ENCODE assay signal across 17 mouse cellular contexts in the genomic region with DNA sequence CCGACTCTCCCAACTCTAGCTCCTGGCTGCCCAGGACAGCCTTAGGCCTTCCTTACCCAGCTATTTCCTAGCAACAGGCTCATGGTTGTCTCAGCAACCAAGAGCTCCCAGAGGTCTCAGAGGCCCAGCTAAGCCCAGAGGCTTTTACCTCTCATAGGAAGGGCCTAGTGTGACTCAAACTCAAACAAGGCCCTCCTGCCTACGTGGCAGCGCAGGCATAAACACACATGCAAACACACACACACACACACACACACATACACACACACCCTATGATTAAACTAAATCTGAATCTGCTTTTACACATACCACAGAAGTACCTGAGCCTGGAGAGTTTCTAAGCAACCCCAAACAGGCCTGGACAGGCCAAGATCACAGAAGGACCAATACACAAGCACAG. TPM values are rescaled to one million over a fixed set of nuclear protein-coding genes. Genes with fewer than 3 reads are reported as not detected.
DNase-seq lines count a peak whose midpoint lies in the region; ATAC-seq and TF ChIP-seq lines count a peak whose summit lies in the region.
"Had no signal": no experiment of that assay in that cellular context is flagged by ENCODE, and none has a peak within 500 bp of the region (broad histone marks: within the 10 kb centered on the region; RNA-seq: fewer than 3 reads in every experiment).

No protein-coding gene starts in this region.

- TF ChIP-seq POLR2A in brain, embryonic 14.5 days (IDR thresholded peaks at IDR 0.05; ENCODE audit: borderline replicate concordance, extremely low read depth, insufficient read depth, insufficient read length, poor library complexity, severe bottlenecking) = no peak

- peak overlapping the region; percentile 91 for H3K4me2 ChIP-seq in heart, embryonic 13.5 days
- H3K4me2 ChIP-seq in liver, embryonic 16.5 days (ENCODE audit: low read depth, low read length) = no peak overlapping the region
- H3K4me2 ChIP-seq: forebrain, embryonic 13.5 days had no signal

- 84% methylated on average over 3 of the region's 3 CpGs for WGBS in heart, embryonic 13.5 days
- 76% methylated on average over 3 of the region's 3 CpGs for WGBS in liver, embryonic 16.5 days (ENCODE audit: insufficient replicate concordance)

- no peak overlapping the region for H3K4me3 ChIP-seq in heart, embryonic 13.5 days
- peak overlapping the region; percentile 40 for H3K4me3 ChIP-seq in megakaryocyte, embryonic 14.5 days (replicated peaks)
- no peak overlapping the region for H3K4me3 ChIP-seq in liver, embryonic 16.5 days (ENCODE audit: low read depth, low read length)
- H3K4me3 ChIP-seq: forebrain, embryonic 13.5 days had no signal

- H3K4me1 ChIP-seq in heart, embryonic 13.5 days = peaks cover 53% of the 10 kb centered on the region
- H3K4me1 ChIP-seq in megakaryocyte, embryonic 14.5 days = peaks cover 73% of the 10 kb centered on the region
- H3K4me1 ChIP-seq in liver, embryonic 16.5 days (ENCODE audit: control insufficient read depth, low read depth, low read length) = peaks cover 67% of the 10 kb centered on the region

- no peak for TF ChIP-seq CTCF in brain, embryonic 14.5 days (IDR thresholded peaks at IDR 0.05; ENCODE audit: borderline replicate concordance, extremely low read depth, insufficient read depth, insufficient read length)

- no peaks in the 10 kb centered on the region for H3K36me3 ChIP-seq in heart, embryonic 13.5 days
- H3K36me3 ChIP-seq in megakaryocyte, embryonic 14.5 days (replicated peaks; ENCODE audit: low read length) = peaks cover 9% of the 10 kb centered on the region
- no peaks in the 10 kb centered on the region for H3K36me3 ChIP-seq in liver, embryonic 16.5 days (ENCODE audit: control insufficient read depth, insufficient read depth)

- no peak for ATAC-seq in heart, embryonic 13.5 days (ENCODE audit: extremely low read depth, insufficient number of reproducible peaks, low FRiP score, low TSS enrichment)
- no peak for ATAC-seq in megakaryocyte, adult 5-6 weeks (ENCODE audit: poor library complexity, severe bottlenecking)
- ATAC-seq in liver, embryonic 16.5 days (ENCODE audit: low read depth) = no peak
- ATAC-seq: forebrain, embryonic 13.5 days; inflammation-experienced regulatory T-cells, adult 6 months had no signal

- H3K27me3 ChIP-seq in heart, embryonic 13.5 days (replicated peaks) = no peaks in the 10 kb centered on the region
- peaks cover 6% of the 10 kb centered on the region for H3K27me3 ChIP-seq in megakaryocyte, embryonic 14.5 days (replicated peaks)
- no peaks in the 10 kb centered on the region for H3K27me3 ChIP-seq in liver, embryonic 16.5 days (ENCODE audit: control insufficient read depth, insufficient read depth, low read depth, low read length)

- H3K9me3 ChIP-seq in heart, embryonic 13.5 days = no peaks in the 10 kb centered on the region
- H3K9me3 ChIP-seq in megakaryocyte, embryonic 14.5 days = no peaks in the 10 kb centered on the region
- no peaks in the 10 kb centered on the region for H3K9me3 ChIP-seq in liver, embryonic 16.5 days (replicated peaks; ENCODE audit: control insufficient read depth, low read length)
- H3K9me3 ChIP-seq: forebrain, embryonic 13.5 days had no signal

- H3K9ac ChIP-seq in heart, embryonic 13.5 days = 0 out of 2 replicates have a peak overlapping the region, but pooled peaks have one; percentile 2
- H3K9ac ChIP-seq in liver, embryonic 16.5 days (ENCODE audit: low read depth, low read length) = 0 out of 2 replicates have a peak overlapping the region, but pooled peaks have one; percentile 35
- H3K9ac ChIP-seq: forebrain, embryonic 13.5 days had no signal

- no peak overlapping the region for H3K27ac ChIP-seq in heart, embryonic 13.5 days (replicated peaks)
- peak overlapping the region; percentile 77 for H3K27ac ChIP-seq in liver, embryonic 16.5 days (ENCODE audit: low read length)
- H3K27ac ChIP-seq: forebrain, embryonic 13.5 days; macrophage had no signal

- DNase-seq in heart, adult 8-10 months (ENCODE audit: low spot score) = no peak
- DNase-seq in brain, embryonic 14.5 days (ENCODE audit: low read depth) = peak; percentile 38
- DNase-seq in embryo, embryonic 11 days = no peak
- no peak for DNase-seq in ovary, adult 18-20 months (ENCODE audit: low spot score)
- DNase-seq: B cell, adult 2 months; right cerebral cortex, postnatal 4 days; thymus, postnatal 36 days had no signal

RNA-seq across cellular contexts. Expression of a gene that starts 0.6 kb away (rescaled TPM):
- polyA plus RNA-seq in heart, embryonic 13.5 days (2015; fragmentation: Nextera tagmentation; extraction: Ambion mirVana) = not detected in 2 replicates
- total RNA-seq in heart, adult 8-10 months (2022) = not detected
- not detected in 2 replicates for polyA plus RNA-seq in megakaryocyte, embryonic 14.5 days (2012; ENCODE audit: insufficient read depth, low replicate concordance)
- not detected in 2 replicates for total RNA-seq in megakaryocyte, adult 5-6 weeks (2015)
- not detected in 2 replicates for total RNA-seq in megakaryocyte, adult 5-6 weeks (2017)
- polyA plus RNA-seq in brain, embryonic 14.5 days (2012; rRNA removed) = not detected in 2 replicates
- not detected in 2 replicates for polyA plus RNA-seq in liver, embryonic 16.5 days (2015; fragmentation: Nextera tagmentation; extraction: Ambion mirVana)
- total RNA-seq: gastrocnemius, postnatal 4 days had no signal
- polyA plus RNA-seq: cortical plate, adult 2 months; forebrain, embryonic 13.5 days; inflammation-experienced regulatory T-cells, adult 6 months; macrophage; neural tube, embryonic 14.5 days had no signal

RNA-seq across cellular contexts. Expression of a gene that starts 2.8 kb away (rescaled TPM):
- 3.9 TPM in 2 replicates for polyA plus RNA-seq in heart, embryonic 13.5 days (2015; fragmentation: Nextera tagmentation; extraction: Ambion mirVana)
- 1 to 10 TPM; 2.0 to 2.6 (median 2.4) TPM for total RNA-seq in heart, adult 8-10 months (2022)
- polyA plus RNA-seq in megakaryocyte, embryonic 14.5 days (2012; ENCODE audit: insufficient read depth, low replicate concordance) = 0.98 TPM in 1 of 2 replicates, not detected in the other
- total RNA-seq in megakaryocyte, adult 5-6 weeks (2015) = 2.9 and 3.3 TPM in 2 replicates
- total RNA-seq in megakaryocyte, adult 5-6 weeks (2017) = 3.0 and 3.3 TPM in 2 replicates
- 1.6 and 1.9 TPM in 2 replicates for polyA plus RNA-seq in brain, embryonic 14.5 days (2012; rRNA removed)
- 1.3 and 1.4 TPM in 2 replicates for polyA plus RNA-seq in liver, embryonic 16.5 days (2015; fragmentation: Nextera tagmentation; extraction: Ambion mirVana)

RNA-seq across cellular contexts. Expression of a gene that starts 16.9 kb away (rescaled TPM):
- polyA plus RNA-seq in heart, embryonic 13.5 days (2015; fragmentation: Nextera tagmentation; extraction: Ambion mirVana) = 7.0 and 8.2 TPM in 2 replicates
- total RNA-seq in heart, adult 8-10 months (2022) = 1 to 10 TPM in 2 of 4 experiments, under 1 TPM in 2; 0.16 to 1.1 (median 0.83) TPM
- polyA plus RNA-seq in megakaryocyte, embryonic 14.5 days (2012; ENCODE audit: insufficient read depth, low replicate concordance) = 47.6 and 58.4 TPM in 2 replicates
- total RNA-seq in megakaryocyte, adult 5-6 weeks (2015) = 19.3 and 19.7 TPM in 2 replicates
- total RNA-seq in megakaryocyte, adult 5-6 weeks (2017) = 44.4 and 53.5 TPM in 2 replicates
- polyA plus RNA-seq in brain, embryonic 14.5 days (2012; rRNA removed) = 0.59 and 0.82 TPM in 2 replicates
- polyA plus RNA-seq in liver, embryonic 16.5 days (2015; fragmentation: Nextera tagmentation; extraction: Ambion mirVana) = 6.5 and 6.8 TPM in 2 replicates

RNA-seq across cellular contexts. Expression of a gene that starts 19.9 kb away (rescaled TPM):
- 0.38 and 0.56 TPM in 2 replicates for polyA plus RNA-seq in heart, embryonic 13.5 days (2015; fragmentation: Nextera tagmentation; extraction: Ambion mirVana)
- total RNA-seq in heart, adult 8-10 months (2022) = under 1 TPM in 1 of 4 experiments, not detected in 3; 0.23 TPM
- not detected in 2 replicates for polyA plus RNA-seq in megakaryocyte, embryonic 14.5 days (2012; ENCODE audit: insufficient read depth, low replicate concordance)
- not detected in 2 replicates for total RNA-seq in megakaryocyte, adult 5-6 weeks (2015)
- total RNA-seq in megakaryocyte, adult 5-6 weeks (2017) = 0.04 TPM in 1 of 2 replicates, not detected in the other
- polyA plus RNA-seq in brain, embryonic 14.5 days (2012; rRNA removed) = 0.18 and 0.29 TPM in 2 replicates
- polyA plus RNA-seq in liver, embryonic 16.5 days (2015; fragmentation: Nextera tagmentation; extraction: Ambion mirVana) = 0.74 and 0.96 TPM in 2 replicates
- polyA plus RNA-seq: macrophage had no signal

RNA-seq across cellular contexts. Expression of a gene that starts 22.4 kb away (rescaled TPM):
- 4.0 and 4.1 TPM in 2 replicates for polyA plus RNA-seq in heart, embryonic 13.5 days (2015; fragmentation: Nextera tagmentation; extraction: Ambion mirVana)
- total RNA-seq in heart, adult 8-10 months (2022) = under 1 TPM; 0.43 to 0.81 (median 0.60) TPM
- 0.25 TPM in 1 of 2 replicates, not detected in the other for polyA plus RNA-seq in megakaryocyte, embryonic 14.5 days (2012; ENCODE audit: insufficient read depth, low replicate concordance)
- total RNA-seq in megakaryocyte, adult 5-6 weeks (2015) = 1.6 and 2.6 TPM in 2 replicates
- 1.5 and 1.8 TPM in 2 replicates for total RNA-seq in megakaryocyte, adult 5-6 weeks (2017)
- polyA plus RNA-seq in brain, embryonic 14.5 days (2012; rRNA removed) = 8.5 and 9.5 TPM in 2 replicates
- 0.46 and 0.76 TPM in 2 replicates for polyA plus RNA-seq in liver, embryonic 16.5 days (2015; fragmentation: Nextera tagmentation; extraction: Ambion mirVana)
- polyA plus RNA-seq: macrophage had no signal
